Mouse (Mus musculus) brown adipose tissue, adult 24 weeks (tissue): ENCODE results near the gene Klhl25. TPM values are rescaled to one million over a fixed set of nuclear protein-coding genes. Genes with fewer than 3 reads are reported as not detected.
A peak's percentile ranks its signal among the peaks of the same experiment; 100 is the strongest.
"Not testable (repeated sequence)": the region's sequence is repeated elsewhere in the genome, so short reads cannot be mapped to it uniquely, and the experiment has no call there.

Experiments
- H3K27ac ChIP-seq: fragments of 200-500 bp; replicated peaks from 2 replicates; pipeline ENCODE4 v1.5.1; 2012; ENCODE audit warnings: low read depth, mild to moderate bottlenecking, low read length
- H3K4me1 ChIP-seq: fragments of 200-500 bp; 2 replicates; pipeline ENCODE4 v1.6.1; 2012; ENCODE audit warnings: low read length, mixed read lengths; ENCODE audit not compliant: control insufficient read depth, insufficient read depth, insufficient read length
- H3K4me3 ChIP-seq: fragments of 200-500 bp; 2 replicates; pipeline ENCODE4 v1.5.1; 2012; ENCODE audit warnings: low read depth, mild to moderate bottlenecking, low read length, moderate library complexity; ENCODE audit not compliant: insufficient read depth
- polyA plus RNA-seq: library from polyadenylated mRNA; stranded (reverse); fragments of >200 nt; gene quantifications from 2 replicates; pipeline ENCODE4 v1.2.4, GENCODE M21; 2012; ENCODE audit not compliant: missing spikeins, insufficient read depth, insufficient read length

Klhl25 gene
- polyA plus RNA-seq, 1 experiment = 4.7 TPM

- no peak overlapping the region for H3K4me3 ChIP-seq
- H3K4me1 ChIP-seq = no peaks in the 10 kb centered on the region
- H3K27ac ChIP-seq = no peak overlapping the region
Measured at GRCm38 (mm10) chr7:75828536-75828935, 19.6 kb upstream of the Klhl25 start.

DNA sequence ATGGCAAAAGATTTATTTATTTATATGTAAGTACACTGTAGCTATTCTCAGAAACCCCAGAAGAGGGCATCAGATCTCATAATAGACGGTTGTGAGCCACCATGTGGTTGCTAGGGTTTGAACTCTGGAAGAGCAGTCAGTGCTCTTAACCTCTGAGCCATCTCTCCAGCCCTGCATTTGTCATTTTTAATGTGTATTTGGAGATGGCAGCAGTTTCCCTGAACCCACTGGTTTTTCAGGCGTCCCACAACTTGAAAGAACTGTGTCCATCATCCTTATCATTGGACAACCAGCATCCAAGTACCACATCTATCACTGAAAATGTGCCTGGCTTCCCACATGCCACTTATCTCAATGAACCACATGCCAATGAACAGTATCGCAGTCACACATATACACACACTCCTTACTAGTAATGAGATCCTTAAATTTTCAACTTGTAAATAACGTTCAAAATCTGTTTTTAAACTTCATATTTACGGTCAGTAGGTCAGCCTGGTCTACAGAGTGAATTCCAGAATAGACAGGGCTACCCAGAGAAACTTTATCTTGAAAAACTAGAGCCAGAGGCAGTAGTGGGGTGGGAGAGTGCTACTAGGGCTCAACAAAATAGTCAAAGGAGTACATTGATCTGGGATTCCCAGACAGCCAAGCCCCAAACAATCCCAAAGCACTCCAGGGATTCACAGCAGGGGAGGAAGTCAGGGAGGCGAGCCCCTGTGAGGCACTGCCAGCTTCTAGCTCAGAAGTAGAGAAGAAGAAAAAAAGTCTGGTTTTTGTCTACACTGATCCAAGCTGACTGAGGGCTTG lies 17.7 kb upstream of the Klhl25 start:
- no peak overlapping the region for H3K27ac ChIP-seq
- H3K4me1 ChIP-seq = no peaks in the 10 kb centered on the region
- H3K4me3 ChIP-seq = no peak overlapping the region

GRCm38 (mm10) chr7:75833960-75834359 lies 14.2 kb upstream of the Klhl25 start:
- H3K4me3 ChIP-seq = not testable (repeated sequence)

DNA sequence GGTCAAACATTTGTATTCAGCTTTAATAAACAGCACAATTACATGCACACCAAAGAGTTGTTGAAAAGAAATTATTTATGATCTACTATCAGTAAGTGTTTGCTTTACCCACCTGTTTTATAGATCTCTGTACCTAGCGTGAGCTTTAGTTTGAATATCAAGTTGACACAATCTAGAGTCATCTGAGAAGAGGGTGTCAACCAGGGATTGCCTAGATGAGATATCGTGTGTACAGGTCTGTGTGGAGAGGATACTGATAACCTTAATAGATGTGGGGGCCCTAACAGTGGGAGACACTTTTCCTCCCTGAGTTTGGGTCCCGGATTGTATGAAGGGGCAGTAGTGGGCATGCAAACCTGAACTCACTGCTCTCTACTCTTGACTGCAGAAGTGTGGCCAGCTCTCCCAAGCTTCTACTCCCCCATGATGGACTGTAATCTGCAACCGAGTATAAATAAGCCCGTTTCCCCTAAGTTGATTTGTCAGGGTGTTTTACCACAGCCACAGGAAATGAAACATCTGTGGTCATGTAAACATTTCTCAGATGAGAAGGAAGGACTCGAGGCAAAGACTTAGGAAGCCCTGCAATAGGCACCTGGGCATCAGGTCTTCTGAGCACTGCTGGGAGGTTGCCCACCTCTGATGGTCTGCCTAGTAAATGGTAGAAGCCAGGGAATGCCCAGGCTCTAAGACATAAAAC lies 13.0 kb upstream of the Klhl25 start:
- H3K4me3 ChIP-seq, H3K4me1 ChIP-seq, H3K27ac ChIP-seq: not testable (repeated sequence)

More at GRCm38 (mm10) chr7:75833960-75834359, 14.2 kb upstream of the Klhl25 start:
- not testable (repeated sequence) for H3K4me1 ChIP-seq, H3K27ac ChIP-seq

GRCm38 (mm10) chr7:75840071-75840470 lies 8.0 kb upstream of the Klhl25 start:
- no peak overlapping the region for H3K4me3 ChIP-seq
- H3K4me1 ChIP-seq = no peaks in the 10 kb centered on the region
- no peak overlapping the region for H3K27ac ChIP-seq

DNA sequence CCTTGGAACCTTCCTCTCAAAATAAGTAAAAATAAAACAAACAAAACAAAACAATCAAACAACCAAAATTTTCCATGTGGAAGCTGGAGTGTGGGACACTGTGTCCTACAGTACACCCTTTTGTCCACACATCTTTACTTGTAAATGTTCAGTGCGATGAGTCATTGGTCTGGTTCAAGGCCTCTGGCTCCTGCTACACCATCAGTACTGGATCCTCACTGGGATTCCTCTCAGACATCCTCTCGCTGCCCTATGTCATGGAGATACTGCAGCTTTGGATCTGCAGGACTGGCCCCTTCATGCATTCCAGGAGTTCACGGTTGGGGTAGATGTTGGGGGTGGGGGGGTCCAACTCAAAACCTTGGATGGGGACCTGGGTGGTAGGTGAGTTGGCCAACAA lies 5.8 kb upstream of the Klhl25 start:
- no peaks in the 10 kb centered on the region for H3K4me1 ChIP-seq
- H3K4me3 ChIP-seq = no peak overlapping the region

GRCm38 (mm10) chr7:75845936-75846335 lies 2.2 kb upstream of the Klhl25 start:
- Histone ChIP-seq H3K4me1 (peaks cover 4% of the 10 kb centered on the region), H3K27ac (no peak overlapping the region), H3K4me3 (no peak overlapping the region)

More for the DNA sequence above, 5.8 kb upstream of the Klhl25 start:
- no peak overlapping the region for H3K27ac ChIP-seq

DNA sequence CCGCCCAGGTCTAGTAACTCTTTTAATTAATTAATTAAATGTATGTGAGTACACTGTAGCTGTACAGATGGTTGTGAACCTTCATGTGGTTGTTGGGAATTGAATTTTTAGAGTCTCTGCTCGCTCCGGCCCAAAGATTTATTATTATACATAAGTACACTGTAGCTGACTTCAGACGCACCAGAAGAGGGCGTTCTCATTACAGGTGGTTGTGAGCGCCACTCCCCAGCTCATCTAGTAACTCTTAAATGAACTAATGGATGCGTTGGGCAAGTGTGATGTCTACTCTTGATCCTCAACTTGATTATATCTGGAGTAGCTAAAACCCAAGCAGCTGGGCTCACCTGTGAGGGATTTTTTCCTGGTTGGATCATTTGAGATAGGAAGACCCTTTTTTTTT lies 1.2 kb upstream of the Klhl25 start:
- peaks cover 7% of the 10 kb centered on the region for H3K4me1 ChIP-seq
- no peak overlapping the region for H3K4me3 ChIP-seq
- no peak overlapping the region for H3K27ac ChIP-seq

DNA sequence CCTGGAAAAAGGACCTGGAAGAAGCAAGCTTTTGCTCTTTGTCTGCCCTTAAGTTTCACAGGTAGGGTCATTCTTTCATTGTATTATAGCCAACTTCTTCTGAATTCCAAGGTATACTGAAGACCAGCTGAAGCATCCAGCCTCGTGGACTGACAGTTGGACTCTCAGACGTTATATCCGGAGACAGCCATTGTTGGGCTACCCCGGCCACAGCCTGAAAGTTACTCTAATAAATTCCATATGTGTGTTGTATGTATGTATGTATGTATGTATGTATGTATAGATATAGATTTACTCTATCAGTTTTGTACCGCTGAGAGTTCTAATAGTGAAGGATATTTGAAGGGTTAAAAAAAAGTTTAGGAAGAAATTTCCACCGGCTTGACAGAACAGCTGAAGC lies 621 bp upstream of the Klhl25 start:
- H3K27ac ChIP-seq = no peak overlapping the region
- peaks cover 12% of the 10 kb centered on the region for H3K4me1 ChIP-seq
- peak overlapping the region; percentile 60; the same call in 1 of the 2 replicates for H3K4me3 ChIP-seq

GRCm38 (mm10) chr7:75848776-75849670 lies 913 bp downstream of the Klhl25 start:
- Histone ChIP-seq H3K27ac (peak overlapping the region; percentile 81), H3K4me3 (peak overlapping the region; percentile 84), H3K4me1 (peaks cover 22% of the 10 kb centered on the region)

DNA sequence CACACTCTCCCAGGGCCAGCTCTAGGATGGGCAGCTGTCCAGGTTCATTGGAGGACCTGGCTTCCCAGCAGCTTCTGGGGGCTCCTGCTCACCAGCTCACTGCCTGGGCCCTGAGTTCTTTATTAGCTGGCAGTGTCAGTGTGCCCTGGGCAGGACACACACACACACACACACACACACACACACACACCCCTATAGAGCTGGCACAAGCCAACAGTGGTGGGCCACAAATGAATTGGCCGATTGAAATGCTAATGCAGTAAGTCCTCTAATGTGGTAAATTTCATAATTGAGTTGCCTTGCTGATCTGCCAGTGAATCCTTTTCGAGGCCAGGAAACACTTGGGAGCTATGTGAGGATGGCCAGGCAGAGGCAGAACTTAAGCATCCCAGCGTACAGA lies 2.3 kb downstream of the Klhl25 start:
- not testable (repeated sequence) for H3K27ac ChIP-seq, H3K4me3 ChIP-seq
- H3K4me1 ChIP-seq = peaks cover 35% of the 10 kb centered on the region

DNA sequence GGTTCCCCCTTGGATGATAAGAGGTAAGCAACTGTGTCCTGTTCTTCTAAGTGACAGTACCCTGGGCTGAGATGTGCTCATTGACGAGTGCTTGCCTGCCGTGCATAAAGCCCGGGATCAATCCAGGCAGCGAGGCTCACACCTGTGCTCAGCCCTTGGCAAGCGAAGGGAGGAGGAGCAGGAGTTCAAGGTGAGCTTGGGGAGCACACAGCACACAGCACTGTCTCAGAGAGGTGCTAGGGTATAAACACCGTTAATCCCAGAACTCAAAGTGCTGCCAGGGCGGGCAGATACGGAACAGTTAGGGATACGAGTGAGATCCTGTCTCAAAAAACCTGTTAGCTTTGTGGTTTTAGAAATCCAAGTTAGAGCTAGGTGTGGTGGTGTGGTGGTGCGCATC lies 3.2 kb downstream of the Klhl25 start:
- Histone ChIP-seq H3K4me1 (peaks cover 44% of the 10 kb centered on the region), H3K4me3 (no peak overlapping the region), H3K27ac (no peak overlapping the region)

- H3K4me3 ChIP-seq = no peak overlapping the region
- H3K27ac ChIP-seq = no peak overlapping the region
- H3K4me1 ChIP-seq = peaks cover 44% of the 10 kb centered on the region
Measured at GRCm38 (mm10) chr7:75852363-75852762, 4.3 kb downstream of the Klhl25 start.

DNA sequence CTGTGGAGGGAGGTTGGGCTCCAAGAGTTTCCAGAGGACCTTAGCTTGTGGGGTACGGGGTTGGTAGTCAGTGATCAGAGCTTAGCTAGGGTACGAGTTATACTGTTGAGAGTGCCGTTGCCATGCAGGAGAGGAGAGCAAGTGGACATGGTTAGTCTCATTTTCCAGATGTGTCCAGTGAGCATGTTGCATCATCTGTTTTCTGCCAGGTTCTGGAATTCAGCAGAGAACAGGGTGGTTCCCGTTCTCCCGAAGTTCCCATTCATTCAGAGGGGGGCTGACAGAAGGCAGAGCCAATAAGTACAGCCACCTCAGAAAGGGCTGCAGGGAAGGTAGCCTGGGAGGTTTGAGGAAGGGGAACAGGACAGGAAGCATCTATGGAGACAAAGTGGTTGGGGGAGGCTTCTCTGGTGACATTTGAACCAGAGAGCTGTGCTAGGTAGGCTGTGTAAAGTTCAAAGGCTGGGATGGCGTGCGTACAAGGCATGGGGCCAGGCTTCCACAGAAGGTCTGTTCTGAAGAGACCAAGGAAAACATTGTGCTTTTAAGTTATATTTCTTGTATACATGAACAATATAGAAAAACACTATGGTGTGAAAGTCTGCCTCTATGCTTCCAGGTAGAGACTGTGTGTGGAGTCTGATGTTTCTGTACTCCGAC lies 5.2 kb downstream of the Klhl25 start:
- Histone ChIP-seq H3K4me3 (no peak overlapping the region), H3K4me1 (peaks cover 44% of the 10 kb centered on the region), H3K27ac (no peak overlapping the region)
